Mouse (Mus musculus) heart, embryonic 15.5 days (tissue): ENCODE measurements around the gene Ifna7. TPM values are rescaled to one million over a fixed set of nuclear protein-coding genes. Genes with fewer than 3 reads are reported as not detected.
"Not testable (repeated sequence)": the region's sequence is repeated elsewhere in the genome, so short reads cannot be mapped to it uniquely, and the experiment has no call there.

Experiments used
- ATAC-seq: fragments of 200-750 bp; cut with Nextera tagmentation; replicated peaks from 2 replicates; pipeline ENCODE4 v1.8.0; 2017; ENCODE audit warnings: low read depth, moderate TSS enrichment; ENCODE audit not compliant: insufficient number of reproducible peaks, insufficient read depth, low FRiP score
- H3K27ac ChIP-seq: fragments of 300-500 bp; sonication (generic); 2 replicates; pipeline ENCODE4 v1.5.1; 2015; ENCODE audit warnings: mild to moderate bottlenecking, inconsistent platforms
- H3K27me3 ChIP-seq: fragments of 300-500 bp; sonication (generic); 2 replicates; pipeline ENCODE4 v1.6.1; 2015; ENCODE audit warnings: inconsistent platforms
- H3K36me3 ChIP-seq: fragments of 300-500 bp; sonication (generic); 2 replicates; pipeline ENCODE4 v1.6.1; 2015; ENCODE audit warnings: mild to moderate bottlenecking, inconsistent platforms
- H3K4me1 ChIP-seq: fragments of 300-500 bp; sonication (generic); replicated peaks from 2 replicates; pipeline ENCODE4 v1.6.1; 2015; ENCODE audit warnings: inconsistent platforms
- H3K4me2 ChIP-seq: fragments of 300-500 bp; sonication (generic); 2 replicates; pipeline ENCODE4 v1.6.1; 2015; ENCODE audit warnings: inconsistent platforms, mild to moderate bottlenecking, moderate library complexity
- H3K4me3 ChIP-seq: fragments of 300-500 bp; sonication (generic); 2 replicates; pipeline ENCODE4 v1.5.1; 2015; ENCODE audit warnings: mild to moderate bottlenecking, inconsistent platforms
- H3K9ac ChIP-seq: fragments of 300-500 bp; sonication (generic); 2 replicates; pipeline ENCODE4 v1.6.1; 2015; ENCODE audit warnings: mild to moderate bottlenecking, inconsistent platforms
- H3K9me3 ChIP-seq: fragments of 300-500 bp; sonication (generic); replicated peaks from 2 replicates; pipeline ENCODE4 v1.6.1; 2016; ENCODE audit warnings: inconsistent platforms
- WGBS: fragments of 180-500 bp; shearing (Covaris S2); methylation state at CpG from one replicate; pipeline ENCODE4 v1.1.7; 2015; ENCODE audit warnings: mixed read lengths; 5-methylcytosine and 5-hydroxymethylcytosine counted together
- polyA plus RNA-seq: library from polyadenylated mRNA; unstranded; fragments of >200 nt; fragmentation: Nextera tagmentation; extraction: Ambion mirVana; gene quantifications from 2 replicates; pipeline ENCODE4 v1.2.1, GENCODE M21; 2015

The Ifna7 gene
- polyA plus RNA-seq, 1 experiment from 2014 or later, result not detected

DNA sequence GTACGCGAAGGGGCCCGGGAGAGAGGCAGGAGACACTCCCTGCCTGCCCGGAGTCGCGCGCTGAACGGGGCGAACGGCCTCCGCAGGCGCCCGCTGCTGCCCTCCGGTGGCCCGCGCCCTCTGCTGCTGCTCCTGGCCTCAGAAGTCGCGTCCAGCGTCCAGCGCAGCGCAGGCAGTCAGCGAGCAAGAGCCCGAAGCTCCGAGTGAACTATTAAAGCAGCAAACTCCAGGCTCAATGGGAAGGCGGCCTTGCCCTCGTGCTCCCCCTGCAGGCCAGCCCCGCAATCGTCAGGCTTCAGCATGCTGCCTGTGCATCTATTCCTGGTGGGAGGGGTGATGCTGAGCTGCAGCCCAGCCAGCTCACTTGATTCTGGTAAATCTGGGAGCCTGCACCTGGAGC is 18.9 kb upstream of the Ifna7 start, which contains the start of gene Gm13279:
Gm13279 (plus strand) TSS at position 301 of the 400 bp plus-strand sequence.
- not testable (repeated sequence) for H3K27me3 ChIP-seq, H3K9ac ChIP-seq, H3K4me1 ChIP-seq, H3K36me3 ChIP-seq, H3K27ac ChIP-seq, H3K9me3 ChIP-seq, H3K4me2 ChIP-seq, ATAC-seq, H3K4me3 ChIP-seq
- WGBS, result no CpG with 5 or more reads among the region's 28 CpGs

DNA sequence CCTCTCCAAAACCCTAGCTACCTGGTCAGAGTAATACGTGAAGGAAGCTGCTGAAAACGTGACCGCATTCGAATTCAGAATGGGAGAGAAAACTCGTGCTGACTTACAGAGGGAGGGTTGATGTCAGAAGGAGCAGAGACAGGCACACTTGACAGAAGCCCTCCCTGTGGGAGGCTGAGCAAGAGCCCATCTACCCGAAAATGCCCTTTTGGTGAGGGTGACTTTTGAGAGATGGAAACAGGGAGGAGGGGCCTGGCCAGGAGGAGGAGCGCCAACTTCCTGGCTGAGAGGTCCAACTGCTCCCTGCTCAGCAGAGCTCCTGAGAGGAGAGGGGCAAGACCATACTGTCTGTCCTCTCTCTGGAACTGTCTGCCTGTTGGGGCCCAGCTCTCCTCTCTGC is 16.7 kb upstream of the Ifna7 start, which contains the start of gene Gm13285:
Gm13285 (plus strand) TSS at position 301 of the 400 bp plus-strand sequence.
- not testable (repeated sequence) for H3K4me1 ChIP-seq, H3K9ac ChIP-seq, H3K4me2 ChIP-seq, H3K27ac ChIP-seq, H3K4me3 ChIP-seq, H3K27me3 ChIP-seq, H3K9me3 ChIP-seq, ATAC-seq, H3K36me3 ChIP-seq
- WGBS, result 8% methylated on average over 6 of the region's 7 CpGs

- not testable (repeated sequence) for H3K9ac ChIP-seq, H3K4me3 ChIP-seq, H3K36me3 ChIP-seq, H3K27me3 ChIP-seq, H3K9me3 ChIP-seq, H3K4me1 ChIP-seq, H3K27ac ChIP-seq, ATAC-seq
- 0 out of 2 replicates have a peak within 1 kb of the TSS, but pooled peaks have one; percentile 27 for H3K4me2 ChIP-seq
- no CpG with 5 or more reads among the region's 29 CpGs for WGBS
Observed at GRCm38 (mm10) chr4:88802954-88803353, 13.1 kb upstream of the Ifna7 start, which contains the start of gene Gm13287. TSS of gene Gm13287 (plus strand) at chr4:88803254.

- H3K27ac ChIP-seq, H3K9me3 ChIP-seq, H3K36me3 ChIP-seq, H3K4me1 ChIP-seq, ATAC-seq, H3K9ac ChIP-seq: not testable (repeated sequence)
- Histone ChIP-seq H3K27me3 (peaks cover 10% of the 10 kb centered on the region), H3K4me3 (peak within 1 kb of the TSS; percentile 27; the same call in 1 of the 2 replicates), H3K4me2 (0 out of 2 replicates have a peak within 1 kb of the TSS, but pooled peaks have one; percentile 43)
- WGBS, result no CpG with 5 or more reads among the region's 8 CpGs
Observed at GRCm38 (mm10) chr4:88805231-88805630, 10.8 kb upstream of the Ifna7 start, which contains the start of gene Gm13288. TSS of gene Gm13288 (plus strand) at chr4:88805531.

GRCm38 (mm10) chr4:88805761-88806160 is 10.3 kb upstream of the Ifna7 start:
- 0 out of 2 replicates have a peak overlapping the region, but pooled peaks have one; percentile 43 for H3K4me2 ChIP-seq
- not testable (repeated sequence) for ATAC-seq, H3K4me1 ChIP-seq, H3K27ac ChIP-seq, H3K36me3 ChIP-seq, H3K9me3 ChIP-seq, H3K9ac ChIP-seq
- WGBS, result 3% methylated on average over 7 of the region's 34 CpGs
- peaks cover 10% of the 10 kb centered on the region for H3K27me3 ChIP-seq
- H3K4me3 ChIP-seq, result peak overlapping the region; percentile 27; the same call in 1 of the 2 replicates

GRCm38 (mm10) chr4:88819659-88820058 is 3.6 kb downstream of the Ifna7 start, which contains the start of gene Ifna11:
TSS of gene Ifna11 (plus strand) at chr4:88819959.
- Histone ChIP-seq H3K9ac (no peak within 1 kb of the TSS), H3K4me3 (no peak within 1 kb of the TSS), H3K36me3 (no peaks in the 10 kb centered on the region), H3K4me2 (no peak within 1 kb of the TSS), H3K27ac (no peak within 1 kb of the TSS), H3K9me3 (no peaks in the 10 kb centered on the region), H3K27me3 (no peaks in the 10 kb centered on the region), H3K4me1 (no peaks in the 10 kb centered on the region)
- ATAC-seq, result no peak
- WGBS, result 73% methylated on average over 1 of the region's 1 CpGs

DNA sequence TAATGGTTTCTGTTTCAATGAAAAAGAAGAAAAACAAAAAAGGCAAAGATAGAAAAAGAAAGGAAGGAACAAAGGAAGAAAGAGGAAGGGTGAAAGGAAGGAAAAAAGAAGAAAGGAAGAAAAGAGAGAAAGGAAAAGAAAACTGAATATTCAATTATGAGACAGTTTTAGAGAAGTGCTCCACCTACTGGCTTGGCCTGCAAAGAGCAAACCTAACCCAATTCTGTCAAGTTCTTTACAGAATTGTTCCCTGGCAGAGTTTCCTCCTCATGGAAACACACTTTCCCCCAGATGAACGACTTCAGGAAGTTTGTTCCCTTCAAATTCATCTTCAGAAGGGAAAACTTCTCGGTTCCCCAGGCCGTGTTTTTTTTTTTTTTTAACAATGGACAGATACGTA is 7.0 kb downstream of the Ifna7 start:
- no peak overlapping the region for H3K27ac ChIP-seq
- WGBS, result 25% methylated on average over 4 of the region's 4 CpGs
- no peaks in the 10 kb centered on the region for H3K4me1 ChIP-seq
- no peaks in the 10 kb centered on the region for H3K36me3 ChIP-seq
- no peak overlapping the region for H3K9ac ChIP-seq
- H3K4me3 ChIP-seq, result no peak overlapping the region
- H3K4me2 ChIP-seq, result no peak overlapping the region
- H3K27me3 ChIP-seq, result no peaks in the 10 kb centered on the region
- H3K9me3 ChIP-seq, result no peaks in the 10 kb centered on the region
- no peak for ATAC-seq

DNA sequence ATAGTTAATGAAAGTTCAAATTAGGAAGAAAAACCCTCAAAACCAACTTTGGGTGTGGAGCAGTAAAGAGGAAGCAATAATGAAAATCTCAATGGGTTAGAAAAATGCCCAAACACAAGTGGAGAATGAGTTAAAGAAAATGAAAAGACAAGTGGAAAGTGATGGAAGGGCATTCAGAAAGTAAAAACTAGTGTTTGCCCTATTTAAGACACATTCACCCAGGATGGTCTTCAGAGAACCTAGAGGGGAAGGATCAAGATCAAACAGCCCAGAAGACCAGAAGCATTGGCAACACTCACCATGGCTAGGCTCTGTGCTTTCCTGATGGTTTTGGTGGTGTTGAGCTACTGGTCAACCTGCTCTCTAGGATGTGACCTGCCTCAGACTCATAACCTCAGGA is 11.1 kb downstream of the Ifna7 start, which contains the start of gene Ifna6:
Ifna6 (plus strand) TSS at position 301 of the 400 bp plus-strand sequence.
- not testable (repeated sequence) for H3K27ac ChIP-seq, H3K4me3 ChIP-seq, H3K36me3 ChIP-seq, H3K4me1 ChIP-seq, H3K9ac ChIP-seq, H3K9me3 ChIP-seq, H3K4me2 ChIP-seq, ATAC-seq, H3K27me3 ChIP-seq

GRCm38 (mm10) chr4:88830523-88830922 is 14.5 kb downstream of the Ifna7 start:
- no peak for ATAC-seq
- no peaks in the 10 kb centered on the region for H3K4me1 ChIP-seq
- no peaks in the 10 kb centered on the region for H3K27me3 ChIP-seq
- no peak overlapping the region for H3K27ac ChIP-seq
- H3K4me2 ChIP-seq, result no peak overlapping the region
- no peaks in the 10 kb centered on the region for H3K9me3 ChIP-seq
- H3K36me3 ChIP-seq, result no peaks in the 10 kb centered on the region
- no peak overlapping the region for H3K4me3 ChIP-seq
- WGBS, result 14% methylated on average over 4 of the region's 4 CpGs
- H3K9ac ChIP-seq, result no peak overlapping the region

DNA sequence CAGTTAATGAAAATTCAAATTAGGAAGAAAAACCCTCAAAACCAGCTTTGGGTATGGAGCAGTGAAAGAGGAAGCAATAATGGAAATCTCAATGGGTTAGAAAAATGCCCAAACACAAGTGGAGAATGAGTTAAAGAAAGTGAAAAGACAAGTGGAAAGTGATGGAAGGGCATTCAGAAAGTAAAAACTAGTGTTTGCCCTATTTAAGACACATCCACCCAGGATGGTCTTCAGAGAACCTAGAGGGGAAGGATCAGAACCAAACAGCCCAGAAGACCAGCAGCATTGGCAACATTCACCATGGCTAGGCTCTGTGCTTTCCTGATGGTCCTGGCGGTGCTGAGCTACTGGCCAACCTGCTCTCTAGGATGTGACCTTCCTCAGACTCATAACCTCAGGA is 19.2 kb downstream of the Ifna7 start, which contains the start of gene Ifna5:
Ifna5 (plus strand) TSS at position 301 of the 400 bp plus-strand sequence.
- H3K9ac ChIP-seq, H3K4me3 ChIP-seq, H3K4me1 ChIP-seq, H3K36me3 ChIP-seq, ATAC-seq, H3K4me2 ChIP-seq, H3K27ac ChIP-seq, H3K27me3 ChIP-seq, H3K9me3 ChIP-seq: not testable (repeated sequence)
- WGBS, result 72% methylated on average over 1 of the region's 1 CpGs

- no peaks in the 10 kb centered on the region for H3K4me1 ChIP-seq
- H3K4me2 ChIP-seq, result no peak overlapping the region
- no peaks in the 10 kb centered on the region for H3K36me3 ChIP-seq
- no peak overlapping the region for H3K4me3 ChIP-seq
- H3K9me3 ChIP-seq, result no peaks in the 10 kb centered on the region
- H3K27ac ChIP-seq, result no peak overlapping the region
- no peaks in the 10 kb centered on the region for H3K27me3 ChIP-seq
- WGBS, result 38% methylated on average over 3 of the region's 3 CpGs
- H3K9ac ChIP-seq, result no peak overlapping the region
- no peak for ATAC-seq
Observed at GRCm38 (mm10) chr4:88838828-88839227, 22.8 kb downstream of the Ifna7 start.

DNA sequence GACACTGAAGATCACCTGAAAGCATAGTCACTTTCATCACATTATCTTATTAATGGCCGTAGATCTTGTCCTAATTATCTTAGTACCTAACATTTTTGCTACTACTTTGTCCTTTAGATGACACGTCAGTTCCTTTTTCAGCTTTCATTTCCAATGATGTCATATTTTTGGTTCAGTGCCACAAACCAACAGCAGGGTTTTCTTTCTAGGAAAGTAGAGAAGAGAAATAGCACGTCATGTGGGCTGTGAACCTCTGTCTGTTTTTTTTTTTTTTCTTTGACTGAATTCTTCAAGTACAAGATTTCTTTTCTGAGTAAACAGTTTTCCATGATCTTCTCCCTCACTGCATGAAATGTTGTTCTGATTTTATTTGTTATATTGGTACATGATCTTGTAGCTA is 24.0 kb downstream of the Ifna7 start:
- no peak overlapping the region for H3K27ac ChIP-seq
- WGBS, result 48% methylated on average over 3 of the region's 3 CpGs
- ATAC-seq, result no peak
- H3K27me3 ChIP-seq, result no peaks in the 10 kb centered on the region
- H3K9me3 ChIP-seq, result no peaks in the 10 kb centered on the region
- no peaks in the 10 kb centered on the region for H3K36me3 ChIP-seq
- H3K4me3 ChIP-seq, result no peak overlapping the region
- no peak overlapping the region for H3K4me2 ChIP-seq
- no peaks in the 10 kb centered on the region for H3K4me1 ChIP-seq
- H3K9ac ChIP-seq, result no peak overlapping the region
